Mouse (Mus musculus) kidney, adult 8-10 months (tissue): ENCODE measurements around the gene Cul9.
"Not testable (repeated sequence)": the region's sequence is repeated elsewhere in the genome, so short reads cannot be mapped to it uniquely, and the experiment has no call there.

ENCODE experiments used
- DNase-seq, 2 experiments: peaks; one replicate each; pipeline ENCODE4 v3.0.0; 2022

The Cul9 gene

DNA sequence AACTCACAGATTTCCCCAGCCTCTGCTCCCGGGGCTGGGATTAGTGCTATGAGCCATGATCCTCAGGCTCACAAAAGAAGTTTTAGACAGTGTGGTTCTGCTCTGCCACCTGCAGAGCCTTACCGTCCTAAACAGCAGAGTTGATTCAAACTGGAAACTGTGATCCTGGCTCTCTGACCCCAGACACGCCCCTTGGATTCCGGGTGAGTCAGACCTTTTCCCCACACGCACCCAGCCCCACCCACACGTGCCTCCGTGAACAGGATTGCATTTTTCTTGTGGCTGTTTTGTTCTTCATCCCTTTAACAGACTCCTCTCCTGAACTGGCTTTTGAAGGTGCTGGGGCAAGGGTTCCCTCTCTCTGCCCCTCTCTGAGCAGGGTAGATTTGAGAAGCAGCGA is 48.2 kb downstream of the Cul9 start:
- peak in 1 of 2 experiments; percentile 44 for DNase-seq

DNA sequence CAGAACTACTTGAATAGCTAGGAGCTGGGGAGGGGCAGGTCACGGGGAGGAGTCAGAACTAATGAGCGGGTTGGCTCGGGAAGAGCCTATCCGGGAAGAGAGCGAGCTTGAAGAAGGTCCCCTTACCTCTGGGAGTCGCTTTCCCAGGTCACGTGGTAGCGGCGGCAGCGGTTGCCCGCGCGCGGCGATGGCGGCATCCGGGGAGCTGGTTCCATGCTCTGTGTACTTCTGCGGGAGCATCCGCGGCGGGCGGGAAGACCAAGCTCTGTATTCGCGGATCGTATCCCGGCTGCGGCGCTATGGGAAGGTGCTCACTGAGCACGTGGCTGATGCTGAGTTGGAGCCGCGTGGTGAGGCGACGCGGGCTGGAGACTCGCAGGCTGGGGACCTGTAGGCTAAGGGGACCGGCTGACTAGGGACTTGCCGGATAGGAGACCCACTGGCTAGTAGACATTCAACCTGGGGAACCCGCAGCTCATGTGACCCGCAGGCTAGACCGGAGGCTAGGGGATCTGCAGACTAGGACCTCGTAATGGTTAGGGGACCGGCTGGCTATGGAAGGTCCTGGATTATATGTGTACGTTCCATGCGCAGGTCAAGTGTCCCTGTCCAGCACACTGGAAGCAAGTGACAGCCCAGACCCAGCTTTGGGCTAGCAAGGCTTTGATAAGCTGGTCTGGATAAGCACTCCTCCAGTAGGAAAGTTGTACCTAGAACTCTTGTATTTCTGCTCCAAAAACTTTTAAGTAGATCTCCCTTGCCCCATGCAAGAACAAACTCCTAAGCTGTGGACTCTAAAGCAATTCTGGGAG is 49.4 kb downstream of the Cul9 start, which contains the start of gene Dnph1:
Dnph1 (plus strand) TSS at position 89 of the 812 bp plus-strand sequence.
- peak; percentile 82 to 88 for DNase-seq

DNA sequence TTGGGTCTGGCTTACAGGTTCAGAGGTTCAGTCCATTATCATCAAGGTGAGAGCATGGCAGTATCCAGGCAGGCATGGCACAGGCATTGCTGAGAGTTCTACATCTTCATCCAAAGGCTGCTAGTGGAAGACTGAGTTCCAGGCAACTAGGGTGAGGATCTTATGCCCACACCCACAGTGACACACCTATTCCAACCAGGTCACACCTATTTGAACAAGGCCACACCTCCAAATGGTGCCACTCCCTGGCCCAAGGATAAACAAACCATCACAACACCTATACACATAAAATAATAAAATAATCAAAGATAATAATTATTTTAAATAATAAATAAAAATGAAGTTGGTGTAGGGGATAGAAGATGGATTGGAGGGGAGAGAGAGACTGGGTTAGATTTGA is 50.1 kb downstream of the Cul9 start:
- DNase-seq, result not testable (repeated sequence)

DNA sequence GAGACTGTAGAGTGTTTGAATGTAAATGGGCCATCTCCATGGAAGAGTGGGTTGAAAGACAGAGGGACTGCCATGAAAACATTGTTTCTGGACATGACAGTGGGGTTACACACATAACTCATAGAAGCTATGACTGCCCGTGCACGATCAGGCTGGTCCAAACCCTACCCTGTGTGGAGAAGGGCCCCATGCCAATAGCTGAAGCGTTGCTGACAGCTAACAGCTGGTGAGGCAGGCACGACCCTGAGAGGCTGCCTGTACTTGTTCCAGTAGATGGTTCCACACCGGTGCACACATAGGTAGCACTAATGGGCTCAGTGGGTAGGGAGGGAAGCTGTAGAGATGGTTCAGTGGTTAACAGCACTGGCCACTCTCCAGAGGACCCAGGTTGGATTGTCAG is 50.7 kb downstream of the Cul9 start:
- DNase-seq, result no peak

DNA sequence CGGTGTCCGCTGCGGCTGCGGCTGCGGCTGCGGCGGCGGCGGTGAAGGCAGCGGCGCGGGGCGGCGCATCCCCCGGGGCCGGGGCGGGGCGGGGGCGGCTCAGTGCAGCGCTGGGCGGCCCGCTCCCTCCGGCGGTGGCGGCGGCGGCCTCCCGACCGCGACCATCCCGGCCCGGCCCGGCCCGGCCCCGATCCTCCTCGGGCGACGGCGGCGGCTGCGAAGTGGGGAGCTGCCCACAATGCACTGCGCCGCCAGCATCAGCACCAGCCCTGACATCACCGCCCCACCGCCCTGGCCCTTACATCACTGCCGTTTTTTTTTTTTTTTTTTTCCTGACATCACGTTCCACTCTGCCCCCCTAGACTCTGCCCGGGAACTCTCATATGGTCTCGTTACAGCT is 58.8 kb downstream of the Cul9 start, which contains the start of gene Ttbk1:
Ttbk1 (minus strand) TSS at position 245 of the 400 bp plus-strand sequence.
- DNase-seq, result no peak

DNA sequence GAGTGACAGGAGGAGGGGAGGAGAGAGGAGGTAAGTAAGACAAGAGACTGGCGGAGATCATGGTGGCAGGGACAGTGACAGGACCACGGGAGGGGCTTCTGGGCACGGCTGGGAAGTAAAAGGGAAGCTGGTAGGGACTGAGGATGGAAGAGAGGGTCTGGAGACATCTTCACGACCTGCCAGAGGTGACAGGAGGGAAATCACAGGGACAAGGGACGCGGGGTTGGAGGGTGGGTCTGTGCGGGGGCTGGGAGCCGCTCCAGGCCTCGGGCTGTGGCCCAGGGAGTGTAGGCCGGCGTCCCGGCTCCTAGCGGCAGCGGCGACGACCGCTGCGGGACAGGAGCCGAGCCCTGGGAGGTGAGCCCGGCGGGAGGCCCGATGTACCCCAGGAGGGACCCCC is 59.2 kb downstream of the Cul9 start:
- DNase-seq, result no peak

DNA sequence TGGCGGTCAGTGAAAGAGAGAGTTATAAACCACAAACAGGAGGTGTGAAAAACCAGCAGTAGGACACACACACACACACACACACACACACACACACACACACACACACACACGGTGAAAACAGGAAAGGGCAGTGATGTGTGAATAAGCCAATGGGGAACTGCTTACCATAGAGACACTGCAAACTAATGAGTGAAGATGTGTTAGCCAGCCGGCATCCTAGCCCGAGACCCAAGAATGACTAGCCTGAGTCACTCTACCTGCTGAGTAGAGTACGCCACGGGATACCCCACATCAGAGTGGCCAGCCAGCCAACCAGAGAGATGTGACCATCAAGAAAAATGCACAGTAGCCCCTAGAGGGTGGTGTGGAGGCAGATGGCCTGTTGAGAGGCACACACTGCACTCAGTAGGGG is 61.7 kb downstream of the Cul9 start:
- peak in 1 of 2 experiments; percentile 16 for DNase-seq

DNA sequence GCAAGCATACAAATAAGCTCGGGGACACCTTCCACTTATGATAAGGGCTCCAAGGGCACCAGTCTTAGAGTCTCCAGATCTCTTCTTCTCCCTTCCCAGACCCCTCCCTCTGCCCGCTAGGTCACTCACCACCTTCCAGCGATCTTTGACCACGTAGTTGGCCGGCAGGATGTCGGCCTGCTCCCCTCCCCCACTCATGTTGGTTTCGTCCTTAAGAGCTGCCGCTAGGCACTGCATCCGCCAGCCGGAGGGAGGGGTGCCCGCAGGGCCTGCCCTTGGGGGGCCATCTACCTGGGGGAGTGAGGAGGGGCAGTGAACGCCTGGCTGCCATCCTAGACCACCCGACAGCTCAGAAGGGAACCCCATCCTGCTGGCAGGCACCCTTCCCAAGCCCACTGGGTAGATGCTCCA is 62.2 kb downstream of the Cul9 start:
- peak; percentile 86 to 91 for DNase-seq

DNA sequence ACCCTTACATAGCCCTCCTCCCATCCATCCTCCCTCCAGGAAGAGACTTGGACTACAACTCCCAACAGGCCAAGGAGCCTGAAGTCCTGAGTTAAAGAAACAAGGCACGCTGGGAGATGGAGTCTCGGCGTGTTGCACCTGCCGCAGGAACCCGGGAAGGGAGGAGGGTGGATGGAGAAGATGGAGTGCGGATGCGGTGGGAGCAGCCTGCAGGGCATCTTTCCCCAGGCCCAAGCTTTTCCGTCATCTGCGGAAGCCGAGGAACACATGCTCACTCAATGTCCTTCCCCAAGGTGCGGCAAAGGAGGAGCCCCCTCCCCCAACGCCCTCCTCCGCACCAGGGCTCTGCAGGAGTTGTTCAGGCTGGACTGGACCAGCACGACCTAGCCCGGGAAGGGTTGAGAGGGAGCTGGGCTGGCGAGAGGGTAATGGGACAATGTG is 62.6 kb downstream of the Cul9 start:
- DNase-seq, result peak; percentile 65 to 74

DNA sequence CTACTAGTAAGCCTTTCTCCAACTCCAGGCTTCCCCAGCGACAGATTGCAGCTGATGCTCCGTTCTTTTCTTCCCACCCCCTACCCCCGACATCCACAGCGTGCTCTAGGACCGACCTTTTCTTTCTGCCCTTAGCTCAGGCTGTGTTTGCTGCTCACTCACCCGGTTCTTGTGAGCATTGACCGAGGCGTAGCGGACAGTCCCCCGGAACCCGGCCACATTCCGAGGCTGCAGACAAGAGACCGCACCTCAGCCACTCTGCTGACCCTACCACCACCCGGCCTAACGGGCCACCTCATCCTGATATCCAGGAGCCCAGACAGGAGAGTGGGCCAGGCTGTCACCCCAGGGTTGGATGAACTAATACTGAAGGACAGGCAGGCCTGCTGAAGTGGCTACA is 68.9 kb downstream of the Cul9 start:
- DNase-seq, result peak in 1 of 2 experiments; percentile 47

DNA sequence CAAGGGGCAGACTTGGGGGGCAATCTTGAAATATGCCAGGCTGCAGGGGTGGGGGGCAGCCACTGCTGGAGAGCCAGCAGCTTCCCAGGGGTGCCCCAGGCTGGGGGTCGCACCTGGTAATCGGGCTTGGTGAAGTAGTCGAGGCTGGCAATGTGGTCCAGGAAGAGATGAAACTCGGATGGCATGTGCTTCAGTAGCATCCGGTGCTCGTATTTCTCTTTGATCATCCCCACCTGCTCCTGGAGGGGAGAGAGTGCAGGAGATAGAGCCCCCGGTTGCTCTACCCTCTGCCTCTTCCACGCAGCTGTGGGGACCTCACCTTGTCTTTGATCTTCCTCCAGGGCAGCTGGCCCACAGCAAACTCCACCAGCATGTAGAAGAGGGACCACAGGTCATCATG is 69.6 kb downstream of the Cul9 start:
- no peak for DNase-seq

DNA sequence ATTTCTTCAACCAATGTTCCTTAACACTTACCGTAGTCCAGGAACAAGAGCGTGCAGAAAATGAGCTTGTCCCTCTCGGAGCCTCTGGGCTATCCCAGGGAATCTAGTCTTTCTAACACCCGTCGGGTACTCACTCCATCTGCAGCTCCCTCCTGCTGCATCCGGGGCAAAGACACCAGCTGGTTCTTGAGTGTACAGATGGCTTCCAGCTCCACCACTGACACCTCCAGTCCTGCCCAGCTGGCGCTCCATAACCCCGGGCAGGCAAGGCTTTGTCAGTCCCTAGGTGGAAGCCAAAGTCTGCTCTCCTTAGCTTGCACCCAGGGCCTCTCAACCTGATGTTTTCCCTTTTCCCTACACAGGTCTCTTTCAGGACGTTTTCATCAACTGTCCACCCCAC is 78.4 kb downstream of the Cul9 start:
- no peak for DNase-seq

DNA sequence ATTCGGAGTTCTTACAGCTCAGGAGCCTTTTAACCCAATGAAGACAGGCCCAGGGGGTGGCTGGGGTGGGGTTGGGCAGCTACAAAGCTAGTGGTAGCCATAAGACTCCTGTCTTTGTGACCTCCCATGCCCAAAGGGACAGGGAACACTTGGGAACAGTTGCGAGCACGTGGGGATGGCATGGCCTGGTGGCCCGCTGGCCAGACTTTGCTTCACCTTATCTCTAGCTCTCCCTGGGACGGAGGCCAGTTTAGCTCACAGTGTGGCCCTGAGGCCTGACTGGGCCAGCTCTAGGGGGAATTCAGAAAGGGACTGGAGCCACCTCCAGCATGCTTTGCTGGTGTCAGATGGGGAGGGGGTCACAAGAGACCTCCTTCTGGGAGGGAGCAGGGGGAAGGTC is 84.0 kb downstream of the Cul9 start:
- DNase-seq, result no peak

DNA sequence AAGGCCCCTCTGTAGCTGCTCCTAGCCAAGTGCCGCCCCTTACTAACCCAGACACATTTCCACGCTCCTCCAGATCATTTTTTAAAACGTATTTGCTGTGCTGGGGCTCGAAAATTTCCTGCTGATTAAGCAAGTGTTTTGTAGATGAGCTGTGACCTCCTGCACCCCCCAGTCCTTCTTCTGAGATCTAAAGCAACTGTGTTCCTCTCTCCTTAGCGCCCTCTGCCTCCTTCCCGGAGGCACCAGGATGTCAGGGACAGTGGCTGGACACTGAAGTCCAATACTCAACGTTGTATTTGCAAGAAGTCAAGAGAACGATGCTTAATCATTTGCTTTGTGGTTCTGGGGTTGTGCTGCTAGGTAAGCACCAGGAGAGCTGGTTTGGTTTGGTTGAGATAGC is 84.8 kb downstream of the Cul9 start:
- no peak for DNase-seq

DNA sequence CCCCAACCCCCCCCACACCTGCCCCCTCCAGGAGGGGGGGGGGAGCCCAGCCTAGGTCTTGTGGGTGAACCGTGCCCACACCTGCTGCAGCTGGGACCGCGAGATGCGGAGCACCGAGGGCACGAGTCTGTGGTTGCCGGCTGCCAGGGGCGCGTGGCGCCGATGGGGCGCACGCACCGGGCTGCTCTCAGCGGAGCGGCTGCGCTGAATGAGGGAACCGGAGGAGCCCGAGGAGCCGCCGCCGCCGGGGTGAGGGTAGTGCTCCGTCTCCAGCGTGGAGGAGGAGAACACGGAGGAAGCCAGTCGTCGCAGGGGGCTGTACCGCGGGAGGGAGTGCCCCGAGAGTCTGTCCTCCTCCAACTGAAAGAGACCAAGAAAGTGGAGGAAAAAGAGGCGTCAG is 85.5 kb downstream of the Cul9 start:
- DNase-seq, result no peak

DNA sequence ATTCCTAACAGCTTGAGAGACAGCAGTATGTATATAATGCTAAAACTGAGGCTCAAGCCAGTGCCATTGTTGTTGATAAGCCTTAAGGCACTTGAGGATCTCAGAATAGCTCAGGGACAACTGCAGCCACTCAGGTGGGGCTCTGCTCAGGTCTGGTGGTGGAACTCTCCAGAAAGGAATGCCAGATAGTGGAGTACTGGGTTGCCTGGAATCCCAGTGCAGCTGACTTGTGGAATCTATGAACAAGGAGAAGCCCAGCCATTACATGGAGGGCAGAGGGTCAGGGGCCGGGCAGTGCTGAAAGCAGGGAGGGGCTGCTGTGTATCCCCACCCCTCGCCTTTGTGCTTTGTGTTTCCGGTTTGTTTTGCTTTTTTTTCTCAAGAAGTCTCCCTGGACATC is 87.7 kb downstream of the Cul9 start:
- DNase-seq, result no peak

DNA sequence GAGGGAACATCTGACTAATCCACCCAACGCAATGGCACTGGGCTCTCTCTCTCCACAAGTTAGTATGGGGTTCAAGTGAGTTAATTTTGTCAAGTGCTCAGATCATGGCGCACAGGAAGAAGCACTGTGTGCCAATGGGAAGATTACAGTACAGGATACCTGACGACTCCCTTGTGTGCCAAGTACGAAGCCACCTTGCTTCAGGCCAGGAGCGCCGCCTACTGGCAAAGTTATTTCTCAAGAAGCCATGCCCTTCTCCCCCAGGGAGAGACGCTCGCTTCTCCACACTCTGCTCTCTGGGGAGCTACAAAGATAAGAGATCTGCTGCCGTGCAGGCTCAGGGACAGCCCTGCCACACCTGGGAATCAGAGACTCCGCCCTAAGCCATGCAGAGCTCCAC is 88.4 kb downstream of the Cul9 start:
- peak; percentile 33 to 77 for DNase-seq

DNA sequence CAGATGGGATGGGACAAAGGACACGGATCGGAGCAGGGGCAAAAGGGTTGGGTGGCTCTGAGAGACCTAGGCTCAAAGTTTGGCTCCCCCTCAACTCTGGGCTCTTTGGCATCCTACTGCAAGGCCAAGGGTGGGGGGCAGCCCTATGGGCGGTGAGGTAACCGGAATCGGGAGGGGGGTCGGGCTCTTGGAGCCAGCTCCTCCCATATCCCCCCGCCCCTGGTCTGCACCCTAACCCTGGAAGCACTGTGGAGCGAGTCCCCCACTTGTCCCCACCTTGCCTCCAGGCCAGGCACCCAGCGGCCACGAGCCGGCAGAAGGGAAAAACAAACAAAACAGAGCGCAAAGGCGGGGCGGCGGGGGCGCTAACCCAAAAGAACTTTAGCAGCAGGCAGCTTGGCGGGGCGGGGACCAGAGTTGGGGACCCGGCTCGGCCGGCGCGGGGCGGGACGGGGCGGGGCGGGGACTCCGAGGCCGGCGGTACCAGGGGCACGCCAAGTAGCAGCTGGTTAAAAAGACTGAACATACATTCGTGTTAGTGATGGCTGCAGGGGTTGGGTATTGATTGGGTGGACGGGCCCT is 91.0 kb downstream of the Cul9 start:
- DNase-seq, result peak; percentile 22 to 41

DNA sequence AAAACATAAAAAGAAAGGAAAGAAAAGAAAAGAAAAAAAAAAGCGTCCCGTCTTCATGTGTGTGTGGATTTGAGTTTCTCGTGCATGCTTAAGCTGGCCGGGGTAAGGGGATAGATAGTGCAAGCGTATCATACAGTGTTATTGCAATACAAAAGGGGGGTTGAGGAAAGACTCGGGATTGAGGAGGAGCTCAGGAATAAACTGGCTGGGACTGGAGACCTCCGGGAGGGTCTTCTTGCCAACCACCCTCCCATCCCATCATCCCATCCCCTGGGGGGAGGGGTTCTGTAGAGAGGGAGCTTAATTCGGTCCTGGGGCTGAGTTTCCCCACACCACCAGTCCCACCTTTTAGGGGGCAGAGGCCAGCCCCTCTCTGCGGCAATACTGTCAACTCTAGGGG is 91.6 kb downstream of the Cul9 start:
- no peak for DNase-seq

DNA sequence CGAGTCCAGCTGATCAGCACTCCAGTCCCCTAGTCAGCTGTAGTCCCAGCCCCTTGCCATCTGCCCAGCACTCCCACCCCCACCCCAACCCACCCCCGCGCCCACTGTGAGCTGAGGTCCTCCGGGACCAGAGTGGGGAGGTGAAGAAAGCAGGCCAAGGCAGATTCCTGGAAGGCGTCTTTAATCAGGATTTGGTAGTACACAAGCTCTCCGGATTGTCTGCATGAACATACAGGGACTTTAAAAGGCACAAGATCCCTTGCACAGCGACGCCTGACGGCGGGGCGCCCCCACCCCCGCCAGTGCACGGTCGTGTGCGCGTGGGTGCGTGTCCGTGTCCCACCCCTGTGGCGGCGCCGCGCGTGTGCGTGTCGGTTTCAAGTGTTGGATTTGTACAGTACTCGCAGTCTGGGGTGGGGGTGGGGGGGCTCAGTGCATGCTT is 92.2 kb downstream of the Cul9 start:
- no peak for DNase-seq

DNA sequence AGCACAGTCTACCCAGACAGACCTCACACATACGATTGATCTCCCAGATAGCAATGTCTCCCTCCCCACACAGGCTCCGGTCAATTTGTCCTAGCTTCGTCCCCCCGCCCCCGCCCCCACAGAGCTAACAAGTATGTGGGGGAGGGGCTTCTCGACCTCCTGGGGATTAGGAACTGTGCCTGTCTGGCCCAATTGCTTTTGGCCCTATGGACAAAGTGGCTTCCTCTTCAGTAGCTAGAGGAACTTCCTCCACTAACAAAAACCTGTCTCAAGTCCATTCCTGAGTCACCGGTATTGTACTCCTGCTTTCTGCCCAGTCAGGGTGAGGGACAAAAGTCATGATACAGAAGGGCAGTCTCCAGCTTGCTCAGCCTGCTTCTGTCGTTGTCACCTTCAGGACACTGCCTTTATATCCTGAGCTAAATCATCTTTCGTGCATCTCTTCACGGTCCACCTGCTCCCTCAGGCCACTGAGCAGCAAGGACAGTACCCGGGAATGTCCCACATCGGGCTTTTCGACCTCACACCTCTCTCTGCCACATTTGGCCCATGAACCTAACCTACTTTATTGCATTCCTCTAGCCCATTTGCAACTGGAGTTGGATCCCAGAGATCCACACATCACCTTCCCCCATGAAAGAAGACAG is 92.8 kb downstream of the Cul9 start:
- peak in 1 of 2 experiments; percentile 33 for DNase-seq

DNA sequence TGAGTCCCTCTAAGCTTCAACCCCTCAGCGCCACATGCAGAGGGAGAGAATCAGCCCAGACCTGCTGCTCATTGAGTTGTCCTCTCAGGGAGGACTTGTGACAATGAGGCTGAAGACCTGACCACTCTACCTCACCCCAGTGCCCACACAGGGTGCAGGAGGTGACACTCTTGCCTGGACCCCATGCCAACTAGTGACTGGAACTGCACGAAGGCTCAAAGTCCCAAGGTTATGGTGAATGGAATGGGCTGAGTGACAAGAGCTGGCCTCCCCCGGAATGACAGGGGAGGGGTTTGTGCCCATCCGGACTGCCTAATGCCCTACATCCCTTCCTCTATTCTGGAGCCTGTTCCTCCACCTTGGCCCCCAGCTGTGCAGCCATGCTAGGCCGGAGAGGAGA is 93.5 kb downstream of the Cul9 start:
- DNase-seq, result peak; percentile 56 to 73
